Mouse (Mus musculus): Measurements from ENCODE around the gene Mast3. TPM values are rescaled to one million over a fixed set of nuclear protein-coding genes. Genes with fewer than 3 reads are reported as not detected.
A peak's percentile ranks its signal among the peaks of the same experiment; 100 is the strongest.

The Mast3 gene
- polyA plus RNA-seq, 1 experiment from 2014 or later, result 15.8 TPM

- H3K4me3 ChIP-seq, result no peak overlapping the region
- 5% methylated on average over 3 of the region's 3 CpGs for WGBS
- H3K9ac ChIP-seq, result no peak overlapping the region
- ATAC-seq, result no peak
- H3K27me3 ChIP-seq, result peaks cover 10% of the 10 kb centered on the region; the same call in 1 of the 2 replicates
- H3K27ac ChIP-seq, result no peak overlapping the region
- no peak overlapping the region for H3K4me2 ChIP-seq
- H3K4me1 ChIP-seq, result peaks cover 38% of the 10 kb centered on the region
- no peaks in the 10 kb centered on the region for H3K9me3 ChIP-seq (replicated peaks)
- peaks cover 11% of the 10 kb centered on the region for H3K36me3 ChIP-seq (ENCODE audit: poor library complexity, severe bottlenecking)
Observed at GRCm38 (mm10) chr8:70763354-70763753, 41.5 kb downstream of the Mast3 start.

- WGBS, result 85% methylated on average over 1 of the region's 1 CpGs
Observed at GRCm38 (mm10) chr8:70762118-70762517, 42.7 kb downstream of the Mast3 start.

GRCm38 (mm10) chr8:70760775-70761406, 44.0 kb downstream of the Mast3 start, which contains the start of gene Mpv17l2:
TSS of gene Mpv17l2 (minus strand) at chr8:70760946.
- WGBS, result under 1% methylated on average over 53 of the region's 55 CpGs
- H3K9ac ChIP-seq, result peak within 1 kb of the TSS; percentile 83
- H3K27me3 ChIP-seq, result peaks cover 2% of the 10 kb centered on the region; the same call in 1 of the 2 replicates
- H3K4me1 ChIP-seq, result peaks cover 48% of the 10 kb centered on the region
- H3K9me3 ChIP-seq (replicated peaks), result no peaks in the 10 kb centered on the region
- H3K4me2 ChIP-seq, result peak within 1 kb of the TSS; percentile 100
- ATAC-seq, result peak; percentile 96
- peak within 1 kb of the TSS; percentile 76 for H3K27ac ChIP-seq
- H3K4me3 ChIP-seq, result peak within 1 kb of the TSS; percentile 64
- peaks cover 22% of the 10 kb centered on the region for H3K36me3 ChIP-seq (ENCODE audit: poor library complexity, severe bottlenecking)

More at GRCm38 (mm10) chr8:70762118-70762517, 42.7 kb downstream of the Mast3 start:
- ATAC-seq, result no peak
- Histone ChIP-seq H3K36me3 (ENCODE audit: poor library complexity, severe bottlenecking) (peaks cover 11% of the 10 kb centered on the region), H3K4me3 (no peak overlapping the region), H3K4me1 (peaks cover 47% of the 10 kb centered on the region), H3K27ac (no peak overlapping the region), H3K4me2 (no peak overlapping the region), H3K9ac (no peak overlapping the region), H3K27me3 (peaks cover 10% of the 10 kb centered on the region; the same call in 1 of the 2 replicates), H3K9me3 (replicated peaks) (no peaks in the 10 kb centered on the region)

GRCm38 (mm10) chr8:70760350-70760749, 44.5 kb downstream of the Mast3 start:
- peak overlapping the region; percentile 64 for H3K4me3 ChIP-seq
- peak; percentile 23; the same call in 1 of the 2 replicates for ATAC-seq
- H3K9me3 ChIP-seq (replicated peaks), result no peaks in the 10 kb centered on the region
- H3K4me1 ChIP-seq, result peaks cover 48% of the 10 kb centered on the region
- under 1% methylated on average over 22 of the region's 22 CpGs for whole genome bisulfite sequencing
- H3K9ac ChIP-seq, result peak overlapping the region; percentile 83
- H3K27me3 ChIP-seq, result no peaks in the 10 kb centered on the region
- H3K27ac ChIP-seq, result peak overlapping the region; percentile 76
- peaks cover 22% of the 10 kb centered on the region for H3K36me3 ChIP-seq (ENCODE audit: poor library complexity, severe bottlenecking)
- H3K4me2 ChIP-seq, result peak overlapping the region; percentile 100

- H3K4me1 ChIP-seq, result peaks cover 52% of the 10 kb centered on the region
- no peaks in the 10 kb centered on the region for H3K27me3 ChIP-seq
- H3K9me3 ChIP-seq (replicated peaks), result no peaks in the 10 kb centered on the region
- WGBS, result 71% methylated on average over 18 of the region's 19 CpGs
- H3K27ac ChIP-seq, result peak overlapping the region; percentile 74
- H3K4me3 ChIP-seq, result no peak overlapping the region
- H3K9ac ChIP-seq, result 0 out of 2 replicates have a peak overlapping the region, but pooled peaks have one; percentile 7
- no peak for ATAC-seq
- peak overlapping the region; percentile 100 for H3K4me2 ChIP-seq
- H3K36me3 ChIP-seq (ENCODE audit: poor library complexity, severe bottlenecking), result peaks cover 22% of the 10 kb centered on the region
Observed at GRCm38 (mm10) chr8:70758616-70759561, 46.0 kb downstream of the Mast3 start.

GRCm38 (mm10) chr8:70758308-70758615, 46.6 kb downstream of the Mast3 start:
- Histone ChIP-seq H3K4me1 (peaks cover 52% of the 10 kb centered on the region), H3K36me3 (ENCODE audit: poor library complexity, severe bottlenecking) (peaks cover 22% of the 10 kb centered on the region), H3K27me3 (no peaks in the 10 kb centered on the region), H3K4me3 (no peak overlapping the region), H3K9ac (no peak overlapping the region), H3K27ac (peak overlapping the region; percentile 74), H3K9me3 (replicated peaks) (no peaks in the 10 kb centered on the region), H3K4me2 (peak overlapping the region; percentile 100; the same call in 1 of the 2 replicates)
- WGBS, result 84% methylated on average over 7 of the region's 7 CpGs
- no peak for ATAC-seq

GRCm38 (mm10) chr8:70757523-70758307, 47.1 kb downstream of the Mast3 start:
- Histone ChIP-seq H3K4me3 (no peak overlapping the region), H3K9me3 (replicated peaks) (no peaks in the 10 kb centered on the region), H3K4me2 (peak overlapping the region; percentile 4; the same call in 1 of the 2 replicates), H3K36me3 (ENCODE audit: poor library complexity, severe bottlenecking) (peaks cover 22% of the 10 kb centered on the region), H3K27me3 (no peaks in the 10 kb centered on the region), H3K9ac (no peak overlapping the region), H3K4me1 (peaks cover 52% of the 10 kb centered on the region), H3K27ac (peak overlapping the region; percentile 74)
- no peak for ATAC-seq
- WGBS, result 65% methylated on average over 22 of the region's 22 CpGs

- H3K27me3 ChIP-seq, result no peaks in the 10 kb centered on the region
- H3K4me1 ChIP-seq, result peaks cover 52% of the 10 kb centered on the region
- no peak for ATAC-seq
- H3K4me3 ChIP-seq, result no peak overlapping the region
- no peaks in the 10 kb centered on the region for H3K9me3 ChIP-seq (replicated peaks)
- no peak overlapping the region for H3K9ac ChIP-seq
- 90% methylated on average over 6 of the region's 6 CpGs for WGBS
- no peak overlapping the region for H3K4me2 ChIP-seq
- no peak overlapping the region for H3K27ac ChIP-seq
- H3K36me3 ChIP-seq (ENCODE audit: poor library complexity, severe bottlenecking), result peaks cover 22% of the 10 kb centered on the region
Observed at GRCm38 (mm10) chr8:70756476-70757040, 48.3 kb downstream of the Mast3 start.

- Histone ChIP-seq H3K4me1 (peaks cover 52% of the 10 kb centered on the region), H3K4me3 (peak overlapping the region; percentile 73), H3K27ac (peak overlapping the region; percentile 83; the same call in 1 of the 2 replicates), H3K9ac (peak overlapping the region; percentile 85), H3K36me3 (ENCODE audit: poor library complexity, severe bottlenecking) (peaks cover 22% of the 10 kb centered on the region), H3K9me3 (replicated peaks) (no peaks in the 10 kb centered on the region), H3K27me3 (no peaks in the 10 kb centered on the region), H3K4me2 (peak overlapping the region; percentile 93)
- WGBS, result 89% methylated on average over 24 of the region's 24 CpGs
- ATAC-seq, result no peak
Observed at GRCm38 (mm10) chr8:70755661-70756475, 49.0 kb downstream of the Mast3 start.

- Histone ChIP-seq H3K9me3 (replicated peaks) (no peaks in the 10 kb centered on the region), H3K27me3 (no peaks in the 10 kb centered on the region), H3K9ac (peak overlapping the region; percentile 85), H3K4me1 (peaks cover 48% of the 10 kb centered on the region), H3K27ac (peak overlapping the region; percentile 83), H3K4me2 (peak overlapping the region; percentile 93), H3K36me3 (ENCODE audit: poor library complexity, severe bottlenecking) (peaks cover 22% of the 10 kb centered on the region), H3K4me3 (peak overlapping the region; percentile 73)
- 15% methylated on average over 50 of the region's 50 CpGs for WGBS
- peak; percentile 34 for ATAC-seq
Observed at GRCm38 (mm10) chr8:70754871-70755660, 49.8 kb downstream of the Mast3 start.

Measured in forebrain, embryonic 13.5 days (tissue).